Mouse (Mus musculus) heart, postnatal 36 days (tissue): ENCODE data around the gene Tas1r3. TPM values are rescaled to one million over a fixed set of nuclear protein-coding genes. Genes with fewer than 3 reads are reported as not detected.

Experiments
- DNase-seq, 2 experiments: peaks; one replicate each; pipeline ENCODE4 v3.0.0; 2021 to 2022
- intact Hi-C: fragments of 180-260 bp; cut with DNase I; formaldehyde crosslinking; loops from one replicate; pipeline ENCODE4 v1.15.1; 2025
- total RNA-seq, 2 experiments: library from RNA; stranded (reverse); gene quantifications; 2 replicates each; pipeline ENCODE4 v1.2.3; 2021

Tas1r3 gene
- total RNA-seq, 2 experiments from 2014 or later: 0.27 to 0.28 TPM

DNA sequence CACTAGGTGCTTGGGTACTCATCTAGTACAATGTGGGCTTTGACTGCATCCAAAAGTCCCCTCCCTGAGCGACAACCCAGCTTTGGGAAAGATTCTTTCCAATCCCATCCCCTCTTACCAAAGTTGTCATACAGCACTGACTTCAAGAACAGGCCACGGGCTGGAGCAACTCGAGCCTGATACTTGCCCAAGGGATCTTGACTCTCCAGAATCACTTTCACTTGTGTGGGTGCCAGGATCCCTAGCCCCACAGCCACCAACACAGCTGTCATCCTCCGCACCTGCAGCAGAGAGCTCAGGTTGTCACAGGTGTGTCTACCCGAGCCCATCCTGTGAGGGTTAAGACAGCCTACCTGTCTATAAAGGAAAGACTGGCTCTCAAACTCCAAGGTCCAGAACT lies 26.2 kb upstream of the Tas1r3 start:
- intact Hi-C loops: no loop called here
- DNase-seq: no peak

DNA sequence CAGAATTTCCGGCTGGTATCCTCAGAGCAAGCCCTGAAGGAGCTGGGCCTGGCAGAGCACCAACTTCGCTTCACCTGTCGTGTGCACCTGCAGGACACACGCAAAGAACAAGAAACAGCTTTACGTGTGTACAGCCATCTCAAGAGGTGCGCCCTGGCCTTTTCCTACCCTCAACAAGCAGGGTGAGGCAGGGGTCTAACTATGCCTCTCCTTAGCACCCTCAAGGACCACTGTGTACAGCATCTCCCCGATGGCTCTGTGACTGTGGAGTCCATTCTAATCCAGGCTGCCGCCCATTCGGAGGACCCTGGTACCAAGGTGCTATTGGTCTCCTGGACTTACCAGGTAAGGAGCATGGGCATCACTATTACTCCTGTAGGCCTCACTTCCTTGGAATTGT lies 25.0 kb upstream of the Tas1r3 start:
- intact Hi-C loops: no loop called here
- DNase-seq: no peak

- no peak for DNase-seq
- intact Hi-C loops: no loop called here
Observed at GRCm38 (mm10) chr4:155887674-155888073, 24.5 kb upstream of the Tas1r3 start.

GRCm38 (mm10) chr4:155886330-155886729 lies 23.2 kb upstream of the Tas1r3 start:
- DNase-seq: no peak
- intact Hi-C loops: no loop called here

DNA sequence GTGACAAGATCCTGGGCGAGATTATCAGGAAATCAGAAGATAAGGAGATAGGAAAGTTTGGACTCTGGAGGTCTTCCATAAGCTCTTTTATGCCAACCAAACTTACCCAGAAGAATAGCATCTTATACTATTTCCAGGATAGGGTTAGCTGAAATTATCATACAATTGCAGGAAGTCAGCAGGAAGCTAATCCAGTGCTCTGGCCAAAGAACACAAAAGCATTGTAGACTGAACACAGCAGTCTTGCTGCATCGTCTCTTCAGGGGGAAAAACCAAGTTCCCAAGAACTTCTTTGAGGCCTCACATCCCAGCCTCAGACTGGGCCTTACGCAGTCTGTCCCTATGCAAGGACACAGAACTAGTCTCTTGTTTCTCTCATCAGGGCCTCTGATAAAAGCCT lies 20.4 kb upstream of the Tas1r3 start:
- intact Hi-C loops: no loop called here
- no peak for DNase-seq

- intact Hi-C loops: loop anchor here (1.0 kb wide), 1 partner anchor 20 kb away; the partner anchor contains the start of genes Acap3 and Pusl1
Observed at GRCm38 (mm10) chr4:155871404-155871803, 8.2 kb upstream of the Tas1r3 start.

DNA sequence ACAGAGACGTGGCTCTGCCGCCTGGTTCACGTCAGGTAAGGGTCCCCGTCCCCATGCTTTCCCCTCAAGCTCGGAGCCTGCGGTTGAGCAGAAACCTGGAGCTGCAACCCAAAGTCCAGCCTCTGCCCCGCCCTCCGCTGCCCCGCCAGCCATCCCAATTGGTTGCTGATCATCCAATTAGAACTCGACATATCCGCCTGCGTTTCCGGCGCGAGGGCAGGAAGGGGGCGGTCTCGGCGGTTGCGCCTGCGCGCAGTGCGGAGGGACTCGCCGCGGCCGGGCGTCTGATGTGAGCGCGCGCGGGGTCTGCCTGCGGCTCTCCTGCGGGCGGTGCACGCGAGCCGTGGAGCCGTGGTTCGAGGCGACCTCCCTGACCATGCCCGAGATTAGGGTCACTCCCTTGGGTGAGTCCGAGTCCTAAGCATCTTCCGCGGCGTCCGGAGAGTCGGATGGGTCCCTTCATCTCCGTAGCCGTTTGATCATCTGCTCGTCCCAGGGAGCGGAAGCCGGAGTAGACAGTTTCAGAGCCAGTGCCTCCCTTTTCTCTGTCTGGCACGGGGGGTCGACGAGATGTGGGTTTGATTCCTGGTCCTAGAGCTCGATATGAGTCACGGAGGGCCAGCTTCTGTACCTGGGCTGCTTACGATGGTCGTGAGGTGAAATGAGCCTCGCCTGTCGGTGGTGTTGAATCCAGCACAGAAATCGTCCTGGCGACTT lies 6.3 kb upstream of the Tas1r3 start, which contains the start of the genes Cptp and Ints11:
Gene Cptp, minus strand, starts transcription at position 124 of the 717 bp plus-strand sequence.
Gene Ints11, plus strand, starts transcription at position 230 of the 717 bp plus-strand sequence.
- intact Hi-C loops: no loop called here
- DNase-seq: peak; percentile 96

More at GRCm38 (mm10) chr4:155871404-155871803, 8.2 kb upstream of the Tas1r3 start:
- DNase-seq: no peak

DNA sequence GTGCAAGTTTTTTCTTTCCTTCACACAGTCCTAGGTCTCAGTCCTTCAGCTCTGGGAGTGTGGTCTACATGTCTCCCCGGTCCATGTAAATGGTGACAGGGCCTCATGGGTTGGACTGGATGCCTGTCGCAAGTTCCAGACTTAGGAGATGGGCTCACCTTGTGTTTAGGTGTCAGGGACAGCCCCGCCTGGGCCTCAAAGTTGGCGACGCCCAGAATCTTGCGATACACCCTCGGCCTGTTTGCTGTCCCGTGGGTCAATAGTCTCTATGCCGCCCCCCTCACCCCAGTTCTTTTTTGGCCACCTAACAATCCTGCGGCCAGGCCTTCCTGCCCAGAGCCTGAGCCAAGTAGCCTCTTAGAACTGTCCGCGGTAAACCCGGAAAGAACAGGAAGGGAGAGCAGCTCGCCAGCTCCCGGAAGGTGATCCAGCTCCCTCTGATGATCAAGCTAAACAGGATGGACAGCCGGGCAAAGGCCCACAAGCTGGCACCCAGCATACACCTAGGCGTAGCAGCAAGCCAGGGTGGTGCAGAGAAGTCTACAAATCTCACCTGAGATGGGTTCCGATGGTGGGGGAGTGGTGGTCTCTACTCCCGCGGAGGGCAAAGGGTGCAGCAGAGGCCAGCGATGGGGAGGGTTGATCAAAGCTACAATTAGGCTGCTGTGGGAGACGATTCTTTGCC lies 5.6 kb upstream of the Tas1r3 start:
- peak in 1 of 2 experiments; percentile 30 for DNase-seq
- intact Hi-C loops: loop anchor here (1.0 kb wide), 1 partner anchor 75 kb away; the partner anchor contains the start of gene Ube2j2

- intact Hi-C loops: no loop called here
- DNase-seq: no peak
Observed at GRCm38 (mm10) chr4:155861787-155862186, 1.4 kb downstream of the Tas1r3 start.

GRCm38 (mm10) chr4:155859318-155859717 lies 3.8 kb downstream of the Tas1r3 start:
- intact Hi-C loops: no loop called here
- DNase-seq: peak in 1 of 2 experiments; percentile 56

DNA sequence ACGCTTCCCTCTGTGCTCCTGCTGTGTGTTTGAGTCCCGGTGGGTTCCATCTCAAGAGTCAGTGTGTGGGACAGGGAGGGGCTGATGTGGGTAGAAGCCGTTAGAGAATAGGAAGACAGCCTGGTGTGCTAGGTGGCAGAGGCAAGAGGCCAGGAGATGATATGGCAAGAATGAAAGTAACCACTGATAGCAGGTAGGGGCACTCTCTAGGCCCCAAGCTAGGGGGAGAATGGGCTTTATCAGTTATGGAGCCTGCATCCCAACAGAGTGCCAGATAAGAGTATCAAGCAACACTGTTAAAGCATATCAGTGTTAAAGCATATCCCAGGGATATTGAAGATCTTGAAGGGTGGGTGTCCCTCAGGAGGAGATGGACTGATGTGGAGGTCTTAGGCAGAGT lies 6.3 kb downstream of the Tas1r3 start:
- no peak for DNase-seq
- intact Hi-C loops: no loop called here

- intact Hi-C loops: no loop called here
- no peak for DNase-seq
Observed at GRCm38 (mm10) chr4:155856071-155856470, 7.1 kb downstream of the Tas1r3 start.

- no peak for DNase-seq
- intact Hi-C loops: no loop called here
Observed at GRCm38 (mm10) chr4:155854991-155855390, 8.2 kb downstream of the Tas1r3 start.

GRCm38 (mm10) chr4:155853421-155853820 lies 9.7 kb downstream of the Tas1r3 start:
- DNase-seq: no peak
- intact Hi-C loops: no loop called here

- peak in 1 of 2 experiments; percentile 38 for DNase-seq
- intact Hi-C loops: no loop called here
Observed at GRCm38 (mm10) chr4:155851951-155852411, 11.2 kb downstream of the Tas1r3 start.

- DNase-seq: no peak
- intact Hi-C loops: no loop called here
Observed at GRCm38 (mm10) chr4:155851368-155851767, 11.8 kb downstream of the Tas1r3 start.

GRCm38 (mm10) chr4:155849792-155850451 lies 13.2 kb downstream of the Tas1r3 start:
- intact Hi-C loops: no loop called here
- DNase-seq: no peak

DNA sequence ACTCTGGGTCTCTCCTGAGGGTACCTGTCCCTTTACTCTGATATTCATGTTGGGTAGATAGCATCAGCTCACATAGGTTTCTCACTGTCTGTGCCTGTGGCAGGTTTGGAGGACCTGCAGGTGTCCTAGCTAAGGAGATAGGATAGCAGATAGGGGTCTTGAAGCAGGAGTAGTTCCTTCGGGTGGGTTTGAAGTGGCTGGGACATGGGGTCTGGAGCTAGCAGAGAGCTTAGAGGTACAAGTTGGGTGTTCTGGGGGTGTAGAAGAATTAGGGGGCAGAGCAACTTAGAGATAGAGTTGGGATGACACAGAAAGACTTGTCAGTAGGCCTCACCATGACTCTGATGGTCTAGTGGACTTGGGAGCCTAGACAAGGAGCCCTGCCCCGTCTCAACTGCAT lies 13.8 kb downstream of the Tas1r3 start:
- intact Hi-C loops: no loop called here
- DNase-seq: no peak

DNA sequence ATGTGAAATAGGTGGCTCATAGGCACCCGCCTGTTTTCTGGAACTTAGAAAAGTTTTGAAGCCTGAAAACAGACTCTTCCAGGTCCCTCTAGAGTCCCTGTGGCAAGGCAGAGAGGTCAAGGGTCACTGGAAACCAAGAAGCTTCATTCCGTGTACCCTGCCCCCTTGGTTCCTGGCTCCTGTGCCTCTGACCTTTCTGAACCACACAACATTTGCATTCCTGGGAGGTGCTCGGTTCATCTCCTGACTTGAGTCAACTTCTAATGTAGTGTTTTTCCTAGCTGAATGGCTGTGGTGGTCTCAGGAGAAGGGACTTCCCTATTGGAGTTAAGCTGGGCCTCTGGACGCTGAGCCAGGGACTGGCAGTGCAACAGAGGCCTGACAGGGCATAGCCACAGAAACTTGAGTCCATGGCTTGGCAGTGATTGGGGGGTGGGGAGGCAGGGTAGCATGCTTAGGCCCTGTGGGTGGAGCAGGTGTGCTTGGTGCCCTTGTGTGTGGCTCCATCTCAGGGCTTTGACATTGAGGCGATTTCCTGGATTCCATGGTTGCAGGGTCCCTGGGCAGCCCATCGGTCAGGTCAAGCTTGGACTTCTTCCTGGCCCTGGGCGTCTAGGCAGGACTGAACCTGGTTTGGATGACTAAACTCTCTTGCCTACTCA lies 14.6 kb downstream of the Tas1r3 start:
- DNase-seq: no peak
- intact Hi-C loops: no loop called here

- intact Hi-C loops: loop anchor here (1.0 to 2.0 kb wide), 2 partner anchors 15 to 45 kb away; no protein-coding TSS in a partner anchor
- peak in 1 of 2 experiments; percentile 39 for DNase-seq
Observed at GRCm38 (mm10) chr4:155847591-155848352, 15.4 kb downstream of the Tas1r3 start.
